Mouse (Mus musculus) midbrain, embryonic 10.5 days (tissue): ENCODE data around the gene Fam167b. TPM values are rescaled to one million over a fixed set of nuclear protein-coding genes. Genes with fewer than 3 reads are reported as not detected.
"Not testable (repeated sequence)": the region's sequence is repeated elsewhere in the genome, so short reads cannot be mapped to it uniquely, and the experiment has no call there.

Source experiments
- DNase-seq: peaks from one replicate; pipeline ENCODE4 v3.0.0-alpha.2; 2017; ENCODE audit warnings: low spot score
- H3K27ac ChIP-seq: fragments of 300-500 bp; sonication (generic); replicated peaks from 2 replicates; pipeline ENCODE4 v1.5.1; 2016; ENCODE audit warnings: mild to moderate bottlenecking
- H3K27me3 ChIP-seq: fragments of 300-500 bp; sonication (generic); 2 replicates; pipeline ENCODE4 v1.6.1; 2016; ENCODE audit warnings: low read depth, mild to moderate bottlenecking; ENCODE audit not compliant: poor library complexity, severe bottlenecking
- H3K36me3 ChIP-seq: fragments of 300-500 bp; sonication (generic); 2 replicates; pipeline ENCODE4 v1.6.1; 2016; ENCODE audit warnings: mild to moderate bottlenecking, moderate library complexity
- H3K4me1 ChIP-seq: fragments of 300-500 bp; sonication (generic); 2 replicates; pipeline ENCODE4 v1.6.1; 2016
- H3K4me3 ChIP-seq: fragments of 300-500 bp; sonication (generic); 2 replicates; pipeline ENCODE4 v1.5.1; 2016; ENCODE audit warnings: mild to moderate bottlenecking, moderate library complexity
- H3K9me3 ChIP-seq: fragments of 300-500 bp; sonication (generic); replicated peaks from 2 replicates; pipeline ENCODE4 v1.6.1; 2016; ENCODE audit warnings: mild to moderate bottlenecking
- WGBS: fragments of 180-500 bp; shearing (Covaris S2); methylation state at CpG from one replicate; pipeline ENCODE4 v1.1.7; 2016; 5-methylcytosine and 5-hydroxymethylcytosine counted together
- microRNA-seq: library from miRNA; unstranded; fragments of <30 nt; microRNA quantifications from one replicate; pipeline ENCODE4, GENCODE M21; 2017
- polyA plus RNA-seq: library from polyadenylated mRNA; unstranded; fragments of >200 nt; fragmentation: Nextera tagmentation; extraction: Ambion mirVana; gene quantifications from 2 replicates; pipeline ENCODE4 v1.2.1, GENCODE M21; 2016

Gene Fam167b
- polyA plus RNA-seq, 1 experiment from 2014 or later, result 1.5 TPM

- Histone ChIP-seq H3K4me3 (no peak overlapping the region), H3K4me1 (peaks cover 7% of the 10 kb centered on the region), H3K27me3 (no peaks in the 10 kb centered on the region), H3K27ac (no peak overlapping the region), H3K9me3 (no peaks in the 10 kb centered on the region), H3K36me3 (no peaks in the 10 kb centered on the region)
- 86% methylated on average over 2 of the region's 2 CpGs for WGBS
- DNase-seq, result no peak
Observed at GRCm38 (mm10) chr4:129549306-129549705, 29.0 kb downstream of the Fam167b start.

- not testable (repeated sequence) for H3K27ac ChIP-seq, H3K9me3 ChIP-seq, H3K27me3 ChIP-seq, DNase-seq, H3K4me3 ChIP-seq, H3K36me3 ChIP-seq
- 86% methylated on average over 4 of the region's 4 CpGs for WGBS
- H3K4me1 ChIP-seq, result peaks cover 12% of the 10 kb centered on the region
Observed at GRCm38 (mm10) chr4:129547631-129548030, 30.7 kb downstream of the Fam167b start.

GRCm38 (mm10) chr4:129544106-129544505 lies 34.2 kb downstream of the Fam167b start:
- H3K27me3 ChIP-seq, result no peaks in the 10 kb centered on the region
- no peak for DNase-seq
- no peak overlapping the region for H3K4me3 ChIP-seq
- no peaks in the 10 kb centered on the region for H3K9me3 ChIP-seq
- no peak overlapping the region for H3K27ac ChIP-seq
- H3K36me3 ChIP-seq, result peaks cover 20% of the 10 kb centered on the region
- H3K4me1 ChIP-seq, result peaks cover 28% of the 10 kb centered on the region
- WGBS, result 88% methylated on average over 4 of the region's 4 CpGs

GRCm38 (mm10) chr4:129542592-129543141 lies 35.7 kb downstream of the Fam167b start, which contains the start of gene Hdac1:
Gene Hdac1, minus strand, starts transcription at chr4:129542713.
- peaks cover 28% of the 10 kb centered on the region for H3K4me1 ChIP-seq
- DNase-seq, result peak; percentile 100
- no peaks in the 10 kb centered on the region for H3K27me3 ChIP-seq
- peaks cover 34% of the 10 kb centered on the region for H3K36me3 ChIP-seq
- H3K4me3 ChIP-seq, result peak within 1 kb of the TSS; percentile 70
- WGBS, result 1% methylated on average over 46 of the region's 46 CpGs
- H3K27ac ChIP-seq, result peak within 1 kb of the TSS; percentile 93
- H3K9me3 ChIP-seq, result no peaks in the 10 kb centered on the region

GRCm38 (mm10) chr4:129541868-129542591 lies 36.3 kb downstream of the Fam167b start:
- Histone ChIP-seq H3K9me3 (no peaks in the 10 kb centered on the region), H3K27ac (peak overlapping the region; percentile 93), H3K27me3 (no peaks in the 10 kb centered on the region), H3K4me3 (peak overlapping the region; percentile 70), H3K36me3 (peaks cover 40% of the 10 kb centered on the region), H3K4me1 (peaks cover 28% of the 10 kb centered on the region)
- peak; percentile 42 for DNase-seq
- under 1% methylated on average over 30 of the region's 30 CpGs for WGBS

GRCm38 (mm10) chr4:129540012-129540411 lies 38.3 kb downstream of the Fam167b start:
- Histone ChIP-seq H3K9me3 (no peaks in the 10 kb centered on the region), H3K36me3 (peaks cover 59% of the 10 kb centered on the region), H3K4me3 (no peak overlapping the region; the same call in 1 of the 2 replicates), H3K27ac (no peak overlapping the region), H3K4me1 (peaks cover 28% of the 10 kb centered on the region), H3K27me3 (no peaks in the 10 kb centered on the region)
- WGBS, result 92% methylated on average over 6 of the region's 6 CpGs
- peak; percentile 22 for DNase-seq

- H3K27me3 ChIP-seq, H3K27ac ChIP-seq, H3K9me3 ChIP-seq, H3K4me3 ChIP-seq, DNase-seq, H3K4me1 ChIP-seq: not testable (repeated sequence)
- peaks cover 99% of the 10 kb centered on the region for H3K36me3 ChIP-seq
- 96% methylated on average over 6 of the region's 6 CpGs for WGBS
Observed at GRCm38 (mm10) chr4:129528901-129529300, 49.4 kb downstream of the Fam167b start.

Small RNA genes within 50 kb of the gene (microRNA-seq; reads per million reads assigned to microRNA genes)
- gene Mir8119, result not detected

Other genes with a start within 250 kb of the Fam167b start
- gene Rbbp4, start 243.2 kb downstream of the Fam167b start, polyA plus RNA-seq, result 522 and 529 TPM in 2 replicates
- 48.3 and 49.6 TPM in 2 replicates for gene Zbtb8os, start 242.9 kb downstream of the Fam167b start, polyA plus RNA-seq
- 7.5 and 9.4 TPM in 2 replicates for gene Zbtb8a, start 200.4 kb downstream of the Fam167b start, polyA plus RNA-seq
- gene Zbtb8b, start 137.7 kb downstream of the Fam167b start, polyA plus RNA-seq, result 1.3 and 1.6 TPM in 2 replicates
- 20.2 and 25.0 TPM in 2 replicates for gene Bsdc1, start 117.0 kb downstream of the Fam167b start, polyA plus RNA-seq
- gene Tssk3, start 87.5 kb downstream of the Fam167b start, polyA plus RNA-seq, result not detected in 2 replicates
- not detected in 2 replicates for gene Fam229a, start 87.4 kb downstream of the Fam167b start, polyA plus RNA-seq
- 1,603 and 1,647 TPM in 2 replicates for gene Marcksl1, start 65.0 kb downstream of the Fam167b start, polyA plus RNA-seq
- 276 and 278 TPM in 2 replicates for gene Hdac1, start 35.8 kb downstream of the Fam167b start, polyA plus RNA-seq
- 4.7 and 7.2 TPM in 2 replicates for gene Lck, start 4.9 kb downstream of the Fam167b start, polyA plus RNA-seq
- gene Eif3i, start 22.1 kb upstream of the Fam167b start, polyA plus RNA-seq, result 261 and 293 TPM in 2 replicates
- 226 and 231 TPM in 2 replicates for gene Tmem234, start 22.1 kb upstream of the Fam167b start, polyA plus RNA-seq
- gene Dcdc2b, start 35.7 kb upstream of the Fam167b start, polyA plus RNA-seq, result 2.1 and 2.9 TPM in 2 replicates
- 30.6 and 32.8 TPM in 2 replicates for gene Iqcc, start 40.5 kb upstream of the Fam167b start, polyA plus RNA-seq
- gene Ccdc28b, start 45.4 kb upstream of the Fam167b start, polyA plus RNA-seq, result 58.6 and 74.5 TPM in 2 replicates
- 104 and 107 TPM in 2 replicates for gene Txlna, start 62.5 kb upstream of the Fam167b start, polyA plus RNA-seq
- 14.7 and 16.0 TPM in 2 replicates for gene Kpna6, start 94.2 kb upstream of the Fam167b start, polyA plus RNA-seq
- 15.1 and 17.4 TPM in 2 replicates for gene Tmem39b, start 118.3 kb upstream of the Fam167b start, polyA plus RNA-seq
- 152 and 162 TPM in 2 replicates for gene Khdrbs1, start 163.8 kb upstream of the Fam167b start, polyA plus RNA-seq
- 307 and 309 TPM in 2 replicates for gene Ptp4a2, start 232.7 kb upstream of the Fam167b start, polyA plus RNA-seq